Mouse (Mus musculus) urinary bladder, adult 2 months (tissue): Measurements from ENCODE around the gene Svop. TPM values are rescaled to one million over a fixed set of nuclear protein-coding genes. Genes with fewer than 3 reads are reported as not detected.

Source experiments
- DNase-seq: peaks from one replicate; pipeline ENCODE4 v3.0.0; 2022; ENCODE audit warnings: low spot score
- polyA plus RNA-seq: library from polyadenylated mRNA; depleted of rRNA; stranded (reverse); fragments of >200 nt; gene quantifications from 2 replicates; pipeline ENCODE4 v1.2.3, GENCODE M21; 2012

Gene Svop
- polyA plus RNA-seq, 1 experiment, result 0.12 TPM

GRCm38 (mm10) chr5:114046604-114047003, 44.8 kb downstream of the Svop start:
- DNase-seq, result no peak

DNA sequence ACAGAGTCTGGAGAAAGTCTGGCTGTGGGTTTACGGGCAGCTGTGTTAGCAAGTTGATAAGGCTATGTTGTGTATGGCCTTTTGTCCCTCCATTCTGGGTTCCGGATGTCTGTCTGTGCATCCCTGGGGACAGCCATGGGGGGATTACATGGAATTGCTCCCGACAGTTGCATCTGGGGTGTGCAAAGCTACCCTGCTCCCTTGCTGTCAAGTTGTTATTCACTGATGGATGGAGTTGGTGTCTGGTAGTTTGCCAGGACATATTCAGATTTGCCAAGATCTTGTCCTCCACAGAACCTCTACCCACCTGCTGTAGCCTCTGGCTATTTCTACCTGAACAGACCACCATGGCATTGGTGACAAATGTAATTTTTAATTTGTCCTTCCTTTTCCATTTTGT, 45.2 kb downstream of the Svop start:
- DNase-seq, result no peak

GRCm38 (mm10) chr5:114045134-114045533, 46.2 kb downstream of the Svop start:
- no peak for DNase-seq

- DNase-seq, result no peak
Measured at GRCm38 (mm10) chr5:114043800-114044199, 47.6 kb downstream of the Svop start.

DNA sequence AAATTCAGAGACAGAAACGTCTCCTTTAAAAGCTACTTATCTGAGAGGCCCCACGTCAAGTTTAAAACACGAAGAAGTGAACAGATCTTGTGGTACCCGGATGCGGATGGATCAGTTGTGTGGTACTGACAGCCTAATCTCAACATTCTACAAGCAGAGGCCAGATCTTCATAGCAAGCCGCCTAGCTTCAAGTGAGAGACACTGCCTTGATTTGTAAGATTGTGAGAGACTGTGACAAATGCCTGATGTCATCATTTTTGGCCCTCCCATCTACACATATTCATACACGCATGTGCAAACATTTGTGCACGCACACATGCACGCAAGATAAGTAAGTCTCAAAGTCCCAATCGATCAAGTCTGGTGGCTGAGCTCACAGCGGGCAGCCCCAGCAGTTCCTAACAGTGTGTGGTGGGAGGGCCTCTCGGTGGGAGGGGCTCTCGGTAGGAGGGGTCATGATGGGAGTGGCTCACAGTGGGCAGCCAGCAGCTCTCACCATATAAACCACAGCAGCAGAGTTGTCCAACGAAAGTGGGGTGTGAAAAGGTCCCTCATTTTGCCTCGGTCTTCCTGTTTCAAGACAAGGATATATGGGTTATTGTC, 49.9 kb downstream of the Svop start:
- DNase-seq, result no peak

DNA sequence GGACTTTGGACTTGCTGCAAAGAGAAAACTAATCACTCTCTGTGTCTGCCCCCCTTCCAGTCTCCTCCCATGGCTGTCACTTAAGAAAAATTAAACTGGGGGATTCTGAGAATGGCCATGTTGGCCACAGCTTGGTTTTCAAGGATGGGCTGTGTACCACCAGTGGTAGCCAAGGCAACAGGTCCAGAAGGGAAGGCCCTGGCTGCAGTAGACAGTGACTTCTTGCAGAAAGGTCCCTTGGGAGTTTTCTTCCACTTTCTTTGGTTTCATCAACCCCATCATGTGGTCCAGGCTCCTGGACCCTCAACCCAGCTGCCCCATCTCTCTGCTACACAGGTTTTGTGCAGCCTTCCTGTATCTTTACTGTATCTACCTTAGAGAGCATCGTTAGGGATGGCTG, 50.5 kb downstream of the Svop start:
- no peak for DNase-seq

- DNase-seq, result no peak
Measured at GRCm38 (mm10) chr5:114040508-114040907, 50.9 kb downstream of the Svop start.

- DNase-seq, result no peak
Measured at GRCm38 (mm10) chr5:114035111-114035510, 56.3 kb downstream of the Svop start.

GRCm38 (mm10) chr5:114034393-114034792, 57.0 kb downstream of the Svop start:
- no peak for DNase-seq

DNA sequence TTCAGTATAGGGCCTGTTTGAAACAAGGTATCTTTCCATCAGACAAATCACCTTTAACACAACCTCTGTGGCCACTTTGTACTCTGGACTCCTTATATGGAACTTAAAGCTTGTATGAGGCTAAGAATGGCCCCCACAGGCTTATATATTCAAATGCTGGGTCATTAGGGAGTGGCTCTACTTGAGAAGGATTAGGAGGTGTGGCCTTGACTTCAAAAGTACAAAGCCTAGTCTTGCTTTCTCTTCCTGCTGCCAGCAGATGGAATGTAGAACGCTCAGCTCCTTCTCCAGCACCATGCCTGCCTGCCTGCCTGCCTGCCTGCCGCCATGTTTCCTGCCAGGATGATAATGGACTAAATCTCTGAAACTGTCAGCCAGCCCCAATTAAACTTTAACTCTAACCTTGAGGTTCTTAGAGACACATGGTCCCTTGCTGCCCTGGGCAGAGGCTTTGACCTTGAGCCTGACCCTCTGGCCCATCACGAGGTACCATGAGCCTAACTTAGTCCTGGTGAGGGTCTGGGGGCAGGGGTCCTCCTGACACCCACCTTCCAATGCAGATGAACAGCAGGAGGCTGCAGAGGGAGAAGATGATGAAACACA, 59.1 kb downstream of the Svop start:
- no peak for DNase-seq

- no peak for DNase-seq
Measured at GRCm38 (mm10) chr5:114030652-114031051, 60.7 kb downstream of the Svop start.

- DNase-seq, result no peak
Measured at GRCm38 (mm10) chr5:114028111-114028510, 63.3 kb downstream of the Svop start.

DNA sequence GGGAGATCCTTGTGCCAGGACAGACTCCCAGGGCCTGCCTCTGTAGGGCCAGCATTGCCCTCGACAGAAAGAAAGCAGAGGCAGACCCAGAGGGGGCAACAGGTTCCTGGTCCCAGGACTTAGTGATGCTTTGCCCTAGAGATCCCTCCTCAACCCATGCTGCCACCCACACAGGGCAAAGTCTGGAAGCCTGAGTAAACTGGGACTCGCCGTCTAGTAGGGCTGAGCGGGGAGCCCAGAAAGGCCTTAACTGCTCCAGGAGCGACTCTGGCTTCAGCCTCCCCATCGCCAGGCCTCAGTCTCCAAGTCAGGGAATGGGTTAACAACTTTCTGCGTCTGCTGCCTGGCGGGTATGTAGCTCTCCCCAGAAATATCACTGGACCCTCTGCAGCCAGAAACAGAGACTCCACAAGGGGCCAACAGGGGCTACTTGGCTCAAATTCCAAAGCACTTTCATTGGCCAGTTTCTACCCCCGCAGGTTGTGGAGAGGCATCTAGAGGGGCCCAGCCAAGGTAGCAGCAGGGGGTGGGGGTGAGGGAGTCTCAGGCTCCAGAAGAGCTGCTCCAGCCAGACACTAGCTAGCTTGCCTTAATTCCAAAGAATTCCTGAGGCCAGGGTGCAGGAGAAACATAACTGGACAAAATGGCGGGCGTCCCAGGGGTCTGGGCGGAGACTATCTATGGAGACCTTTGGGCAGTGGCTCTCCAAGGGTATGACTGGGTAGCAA, 64.0 kb downstream of the Svop start:
- DNase-seq, result no peak

- DNase-seq, result no peak
Measured at GRCm38 (mm10) chr5:114024885-114025284, 66.5 kb downstream of the Svop start.

- DNase-seq, result no peak
Measured at GRCm38 (mm10) chr5:114024390-114024789, 67.0 kb downstream of the Svop start.

DNA sequence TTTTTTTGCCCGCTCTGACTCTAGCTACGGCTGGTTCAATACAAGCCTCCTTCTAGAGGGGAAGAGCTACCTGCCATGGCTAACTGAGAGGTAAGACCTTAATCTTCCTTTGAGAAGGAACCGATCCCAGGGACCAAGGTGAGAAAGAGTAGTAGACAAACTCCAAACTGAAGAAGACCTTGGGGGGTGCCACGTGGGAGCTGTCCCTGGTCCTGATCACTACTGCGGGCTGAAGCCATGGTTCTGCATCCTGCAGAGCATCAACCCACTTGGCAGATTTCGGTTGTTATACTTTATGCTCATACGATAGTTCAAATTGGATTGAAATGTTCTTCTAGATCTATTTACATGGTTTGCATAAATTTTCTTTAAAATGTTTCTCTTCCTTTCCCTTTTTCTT, 76.2 kb downstream of the Svop start:
- DNase-seq, result no peak

DNA sequence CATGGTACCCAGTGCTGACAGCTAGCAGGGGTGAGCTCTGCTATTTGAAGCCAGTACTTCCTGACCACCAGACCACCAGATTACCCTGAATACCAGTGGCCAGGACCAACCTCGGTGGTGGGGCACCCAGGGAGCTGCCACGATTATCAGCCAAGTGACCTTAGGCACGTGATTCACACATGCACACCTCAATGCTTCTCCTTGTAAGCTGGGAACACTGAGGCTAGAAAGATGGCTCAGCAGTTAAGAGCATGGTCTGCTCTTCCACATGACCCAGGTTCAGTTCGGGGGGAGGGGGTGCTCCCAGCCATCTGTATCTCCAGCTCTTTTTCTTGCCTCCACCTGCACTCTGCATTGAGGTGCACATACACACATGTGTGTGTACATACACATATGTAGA, 82.3 kb downstream of the Svop start:
- DNase-seq, result no peak

DNA sequence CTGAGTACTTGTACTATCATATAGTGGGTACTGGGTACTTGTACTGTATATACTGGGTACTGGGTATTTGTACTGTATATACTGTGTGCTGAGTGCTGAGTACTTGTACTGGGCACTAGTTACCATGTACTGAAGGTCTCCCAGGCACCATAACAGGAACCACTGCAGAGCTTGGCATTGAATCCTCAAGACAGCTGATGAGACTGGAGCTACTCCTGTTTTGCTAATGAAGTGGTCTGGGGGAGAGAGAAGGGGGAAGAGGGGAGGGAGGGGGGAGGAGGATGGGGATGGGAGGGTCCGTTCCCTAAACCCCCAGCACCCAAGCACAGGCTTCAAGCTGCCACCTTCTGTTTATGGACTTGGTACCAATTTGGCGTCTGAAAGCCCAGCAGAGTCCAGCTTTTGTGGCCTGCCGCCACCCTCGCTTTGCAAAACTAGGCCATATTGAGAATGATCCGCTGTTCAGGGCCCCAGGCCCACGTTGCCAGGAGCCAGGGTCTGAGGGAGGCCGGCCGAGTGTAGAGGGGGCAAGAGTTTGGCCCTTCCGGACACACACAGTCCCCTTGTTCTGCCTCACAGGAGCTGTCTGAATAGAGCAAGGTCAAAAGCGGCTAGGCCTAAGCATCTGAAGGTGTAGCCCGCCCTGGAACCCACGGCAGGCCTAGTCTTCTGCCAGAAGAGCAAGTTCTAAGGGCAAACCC, 83.5 kb downstream of the Svop start:
- DNase-seq, result no peak

DNA sequence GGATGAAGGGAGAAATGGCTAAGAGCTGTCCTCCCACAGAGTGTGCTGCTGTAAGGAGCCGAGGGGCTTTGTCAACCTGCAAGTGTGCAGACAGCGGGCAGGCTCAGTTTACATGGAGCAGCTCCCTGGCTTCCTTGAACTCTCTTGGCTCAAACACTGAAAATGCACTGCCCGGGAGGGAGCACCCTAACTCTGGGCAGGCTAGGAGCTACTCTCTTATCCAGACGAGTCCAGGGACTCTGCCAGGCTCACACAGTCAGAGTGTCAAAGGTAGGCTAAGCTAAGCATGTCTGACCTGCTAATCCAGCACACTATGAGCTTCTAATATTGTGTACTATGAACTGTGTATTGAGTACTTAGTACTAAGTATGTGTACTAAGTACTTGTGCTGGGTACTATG, 84.4 kb downstream of the Svop start:
- no peak for DNase-seq

DNA sequence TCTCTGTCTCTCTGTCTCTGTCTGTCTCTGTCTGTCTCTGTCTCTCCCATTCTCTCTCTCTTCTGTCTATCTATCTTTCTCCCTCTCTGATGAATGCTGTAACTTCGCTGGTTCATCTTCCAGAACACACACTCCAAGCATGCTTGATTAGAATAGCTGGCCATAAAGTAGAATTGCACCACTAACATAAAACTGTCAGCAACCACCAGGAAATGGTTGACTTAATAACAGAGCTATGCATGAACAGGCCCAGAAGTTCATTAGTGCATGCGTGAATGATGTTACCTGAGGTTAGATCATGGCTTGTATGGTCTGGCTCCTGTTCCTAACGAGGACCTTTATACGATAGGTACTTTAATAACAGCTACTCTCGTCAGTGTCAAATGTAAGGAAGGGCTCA, 86.3 kb downstream of the Svop start:
- no peak for DNase-seq

DNA sequence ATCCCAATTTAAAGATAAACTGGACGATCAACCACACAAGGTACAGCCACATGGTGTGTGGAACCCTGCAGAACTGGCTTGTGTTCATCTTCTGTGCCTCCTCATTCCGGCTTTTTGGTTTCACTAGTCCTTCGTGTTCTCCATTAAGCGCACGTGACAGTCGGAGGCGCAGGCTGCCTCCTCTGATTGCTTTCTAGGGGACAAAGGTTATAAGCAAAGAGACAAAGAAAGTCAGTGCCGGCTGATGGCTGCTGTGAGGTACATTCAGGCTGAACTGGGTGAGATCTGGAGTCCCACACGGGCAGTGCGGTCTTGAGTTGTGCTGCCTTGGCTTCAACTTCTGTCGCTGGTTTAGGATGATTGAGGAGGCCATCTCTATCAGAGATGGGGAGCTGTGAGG, 86.8 kb downstream of the Svop start:
- no peak for DNase-seq

GRCm38 (mm10) chr5:114003542-114003941, 87.8 kb downstream of the Svop start, which contains the start of gene Dao:
Gene Dao, plus strand, starts transcription at chr5:114003703.
- no peak for DNase-seq

GRCm38 (mm10) chr5:113999382-113999781, 92.0 kb downstream of the Svop start:
- DNase-seq, result no peak
